Mouse (Mus musculus): ENCODE results near the gene Htt. TPM values are rescaled to one million over a fixed set of nuclear protein-coding genes. Genes with fewer than 3 reads are reported as not detected.

Htt gene
- polyA plus RNA-seq, 1 experiment from 2014 or later: 20.7 TPM

- no peaks in the 10 kb centered on the region for H3K27me3 ChIP-seq (ENCODE audit: control insufficient read depth, insufficient read depth, low read length)
- DNase-seq (peak; percentile 23), ATAC-seq (ENCODE audit: low FRiP score, low TSS enrichment) (no peak)
- no peak overlapping the region for H3K4me3 ChIP-seq (replicated peaks; ENCODE audit: low read depth, low read length)
- H3K4me1 ChIP-seq (ENCODE audit: control insufficient read depth, insufficient read depth, low read length): peaks cover 11% of the 10 kb centered on the region
- peak overlapping the region; percentile 49; the same call in 1 of the 2 replicates for H3K27ac ChIP-seq (replicated peaks; ENCODE audit: low read depth, low read length)
- no peaks in the 10 kb centered on the region for H3K36me3 ChIP-seq (ENCODE audit: control insufficient read depth, insufficient read depth, low read length)
- H3K9ac ChIP-seq (replicated peaks; ENCODE audit: low read length): no peak overlapping the region
- no peak overlapping the region for H3K4me2 ChIP-seq (ENCODE audit: low read length)
- 59% methylated on average over 11 of the region's 11 CpGs for WGBS
- no peaks in the 10 kb centered on the region for H3K9me3 ChIP-seq (ENCODE audit: control insufficient read depth, low read length)
Observed at GRCm38 (mm10) chr5:34931516-34932457, 170.2 kb downstream of the Htt start.

DNA sequence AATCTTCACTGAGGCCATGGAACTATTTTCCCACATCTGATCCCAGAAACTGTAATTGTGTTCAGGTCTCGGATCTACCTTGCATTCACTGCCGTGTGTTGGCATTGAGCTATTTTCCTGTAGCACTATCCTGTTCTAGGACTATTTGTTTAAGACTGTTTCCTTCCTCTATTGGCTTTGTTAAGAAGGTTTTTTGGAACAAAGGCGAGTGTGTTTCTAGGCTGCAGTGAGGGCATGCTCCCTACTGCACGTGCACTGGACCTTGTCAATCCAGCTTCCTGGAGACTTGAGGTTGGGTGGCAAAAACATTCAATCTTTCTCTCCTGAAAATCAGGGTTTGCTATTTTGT is 170.9 kb downstream of the Htt start:
- no peak overlapping the region for H3K4me2 ChIP-seq (ENCODE audit: low read length)
- H3K27ac ChIP-seq (replicated peaks; ENCODE audit: low read depth, low read length): peak overlapping the region; percentile 49; the same call in 1 of the 2 replicates
- ATAC-seq (ENCODE audit: low FRiP score, low TSS enrichment) (no peak), DNase-seq (no peak)
- no peaks in the 10 kb centered on the region for H3K36me3 ChIP-seq (ENCODE audit: control insufficient read depth, insufficient read depth, low read length)
- H3K9ac ChIP-seq (replicated peaks; ENCODE audit: low read length): no peak overlapping the region
- H3K27me3 ChIP-seq (ENCODE audit: control insufficient read depth, insufficient read depth, low read length): no peaks in the 10 kb centered on the region
- no peaks in the 10 kb centered on the region for H3K9me3 ChIP-seq (ENCODE audit: control insufficient read depth, low read length)
- no peak overlapping the region for H3K4me3 ChIP-seq (replicated peaks; ENCODE audit: low read depth, low read length)
- 21% methylated on average over 4 of the region's 4 CpGs for WGBS
- peaks cover 11% of the 10 kb centered on the region for H3K4me1 ChIP-seq (ENCODE audit: control insufficient read depth, insufficient read depth, low read length)

- Histone ChIP-seq H3K4me2 (ENCODE audit: low read length) (no peak overlapping the region), H3K4me1 (ENCODE audit: control insufficient read depth, insufficient read depth, low read length) (peaks cover 11% of the 10 kb centered on the region), H3K4me3 (replicated peaks; ENCODE audit: low read depth, low read length) (no peak overlapping the region), H3K27ac (replicated peaks; ENCODE audit: low read depth, low read length) (no peak overlapping the region), H3K9me3 (ENCODE audit: control insufficient read depth, low read length) (no peaks in the 10 kb centered on the region), H3K9ac (replicated peaks; ENCODE audit: low read length) (no peak overlapping the region), H3K36me3 (ENCODE audit: control insufficient read depth, insufficient read depth, low read length) (no peaks in the 10 kb centered on the region), H3K27me3 (ENCODE audit: control insufficient read depth, insufficient read depth, low read length) (no peaks in the 10 kb centered on the region)
- DNase-seq: no peak
- 89% methylated on average over 1 of the region's 1 CpGs for WGBS
- ATAC-seq (ENCODE audit: low FRiP score, low TSS enrichment): no peak
Observed at GRCm38 (mm10) chr5:34933461-34933860, 171.9 kb downstream of the Htt start.

DNA sequence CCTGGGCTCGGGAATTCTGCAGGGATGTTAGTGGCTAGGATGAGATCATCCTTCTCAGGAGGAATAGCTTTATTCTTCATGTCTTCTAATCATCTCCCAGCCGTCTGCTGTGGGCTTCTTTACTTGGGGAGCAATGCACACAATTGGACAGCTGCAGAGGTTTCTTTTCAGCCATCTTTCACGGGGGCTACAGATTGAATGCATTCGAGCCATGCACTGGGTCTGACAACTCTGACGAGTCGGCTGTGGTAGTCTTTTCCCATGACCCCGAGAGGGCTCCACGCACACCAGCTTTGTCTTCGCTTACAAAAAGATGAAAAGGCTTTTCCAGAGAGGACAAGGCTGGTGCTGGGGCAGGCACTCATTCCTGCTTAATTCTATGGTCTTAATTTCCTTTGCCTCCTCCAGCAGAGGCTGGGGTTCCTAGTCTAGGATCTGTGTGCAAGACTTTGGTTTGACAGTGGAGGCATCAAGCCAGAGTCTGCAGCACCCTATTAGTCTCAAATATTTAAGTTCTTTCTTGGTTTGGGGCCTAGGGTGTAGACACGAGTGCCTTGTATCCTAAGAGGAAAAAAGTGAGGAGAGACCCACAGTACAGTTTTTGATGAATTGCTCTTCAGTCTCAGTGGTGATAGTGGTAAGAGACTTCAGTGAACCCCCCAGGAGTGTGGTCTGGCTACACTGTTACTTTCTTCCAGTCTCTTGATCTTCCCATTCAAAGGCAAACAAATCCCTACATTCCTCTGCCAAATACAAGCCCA is 180.3 kb downstream of the Htt start:
- peaks cover 8% of the 10 kb centered on the region; the same call in 1 of the 2 replicates for H3K4me1 ChIP-seq (ENCODE audit: control insufficient read depth, insufficient read depth, low read length)
- no peak overlapping the region for H3K9ac ChIP-seq (replicated peaks; ENCODE audit: low read length)
- no peaks in the 10 kb centered on the region for H3K36me3 ChIP-seq (ENCODE audit: control insufficient read depth, insufficient read depth, low read length)
- H3K9me3 ChIP-seq (ENCODE audit: control insufficient read depth, low read length): no peaks in the 10 kb centered on the region
- H3K4me2 ChIP-seq (ENCODE audit: low read length): no peak overlapping the region
- ATAC-seq (ENCODE audit: low FRiP score, low TSS enrichment) (no peak), DNase-seq (peak; percentile 63)
- H3K27me3 ChIP-seq (ENCODE audit: control insufficient read depth, insufficient read depth, low read length): no peaks in the 10 kb centered on the region
- H3K4me3 ChIP-seq (replicated peaks; ENCODE audit: low read depth, low read length): no peak overlapping the region
- WGBS: 7% methylated on average over 10 of the region's 10 CpGs
- peak overlapping the region; percentile 52 for H3K27ac ChIP-seq (replicated peaks; ENCODE audit: low read depth, low read length)

GRCm38 (mm10) chr5:34943428-34943827 is 181.9 kb downstream of the Htt start:
- Histone ChIP-seq H3K4me2 (ENCODE audit: low read length) (no peak overlapping the region), H3K9ac (replicated peaks; ENCODE audit: low read length) (no peak overlapping the region), H3K9me3 (ENCODE audit: control insufficient read depth, low read length) (no peaks in the 10 kb centered on the region), H3K4me3 (replicated peaks; ENCODE audit: low read depth, low read length) (no peak overlapping the region), H3K4me1 (ENCODE audit: control insufficient read depth, insufficient read depth, low read length) (peaks cover 8% of the 10 kb centered on the region; the same call in 1 of the 2 replicates), H3K27me3 (ENCODE audit: control insufficient read depth, insufficient read depth, low read length) (no peaks in the 10 kb centered on the region), H3K36me3 (ENCODE audit: control insufficient read depth, insufficient read depth, low read length) (no peaks in the 10 kb centered on the region), H3K27ac (replicated peaks; ENCODE audit: low read depth, low read length) (no peak overlapping the region)
- WGBS: 92% methylated on average over 3 of the region's 3 CpGs
- ATAC-seq (ENCODE audit: low FRiP score, low TSS enrichment) (no peak), DNase-seq (no peak)

DNA sequence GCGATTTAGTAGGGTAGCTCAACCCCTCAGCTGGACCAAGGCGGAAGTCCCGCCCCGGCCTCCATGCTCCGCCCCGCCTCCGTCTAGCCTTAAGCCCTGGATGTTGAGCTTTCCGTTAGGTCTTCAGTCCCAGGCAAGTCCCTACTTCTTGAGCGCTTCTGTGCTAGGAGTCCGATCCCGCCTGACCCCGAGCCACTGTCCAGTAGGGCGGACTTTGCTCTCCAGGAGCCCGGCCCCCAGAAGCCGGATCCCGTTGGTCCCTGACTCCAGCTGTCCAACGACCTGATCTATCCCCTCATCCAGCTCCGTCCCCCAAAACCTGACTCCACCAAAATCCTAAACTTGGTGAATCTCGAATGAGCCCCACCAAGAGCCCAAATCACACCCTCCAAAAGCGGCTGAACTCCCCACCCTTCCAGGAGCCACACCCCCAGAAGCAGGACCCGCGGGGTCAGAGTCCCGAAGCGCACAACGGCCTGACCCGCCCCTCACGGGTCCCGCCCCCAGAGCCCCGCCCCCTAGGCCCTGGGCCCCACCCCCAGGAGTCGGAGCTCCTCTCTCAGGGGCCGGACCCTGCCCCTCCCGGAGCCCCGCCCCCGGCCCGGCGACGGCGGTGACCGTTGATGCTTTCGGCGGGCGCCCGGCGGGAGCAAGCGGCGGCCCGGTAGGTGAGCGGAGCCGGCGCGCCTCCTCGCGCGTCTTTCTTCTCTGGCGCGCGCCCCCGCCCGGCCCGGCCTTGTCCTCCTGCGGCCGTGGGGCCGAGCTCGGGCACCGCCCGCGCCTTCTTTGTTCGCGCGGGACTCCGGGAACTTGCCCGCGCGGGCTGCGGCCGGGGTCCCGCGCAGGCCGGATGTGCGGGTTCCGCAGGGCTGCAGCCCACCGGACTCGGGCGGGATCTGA is 187.6 kb downstream of the Htt start, which contains the start of gene Rgs12:
TSS of gene Rgs12 (plus strand) at position 585 of the 900 bp plus-strand sequence.
- peak; percentile 90 for DNase-seq
- no peaks in the 10 kb centered on the region for H3K9me3 ChIP-seq (ENCODE audit: control insufficient read depth, low read length)
- H3K27me3 ChIP-seq (ENCODE audit: control insufficient read depth, insufficient read depth, low read length): no peaks in the 10 kb centered on the region
- H3K4me3 ChIP-seq (replicated peaks; ENCODE audit: low read depth, low read length): peak within 1 kb of the TSS; percentile 91
- H3K36me3 ChIP-seq (ENCODE audit: control insufficient read depth, insufficient read depth, low read length): no peaks in the 10 kb centered on the region
- H3K4me2 ChIP-seq (ENCODE audit: low read length): peak within 1 kb of the TSS; percentile 84
- peaks cover 27% of the 10 kb centered on the region for H3K4me1 ChIP-seq (ENCODE audit: control insufficient read depth, insufficient read depth, low read length)
- 1% methylated on average over 84 of the region's 84 CpGs for WGBS
- H3K9ac ChIP-seq (replicated peaks; ENCODE audit: low read length): peak within 1 kb of the TSS; percentile 97
- H3K27ac ChIP-seq (replicated peaks; ENCODE audit: low read depth, low read length): peak within 1 kb of the TSS; percentile 93
- ATAC-seq (ENCODE audit: low FRiP score, low TSS enrichment): peak; percentile 94

GRCm38 (mm10) chr5:34949769-34950211 is 188.2 kb downstream of the Htt start:
- ATAC-seq (ENCODE audit: low FRiP score, low TSS enrichment) (peak; percentile 65), DNase-seq (peak; percentile 59)
- peaks cover 34% of the 10 kb centered on the region for H3K4me1 ChIP-seq (ENCODE audit: control insufficient read depth, insufficient read depth, low read length)
- no peaks in the 10 kb centered on the region for H3K9me3 ChIP-seq (ENCODE audit: control insufficient read depth, low read length)
- under 1% methylated on average over 12 of the region's 12 CpGs for WGBS
- H3K27ac ChIP-seq (replicated peaks; ENCODE audit: low read depth, low read length): peak overlapping the region; percentile 93
- peak overlapping the region; percentile 97 for H3K9ac ChIP-seq (replicated peaks; ENCODE audit: low read length)
- H3K27me3 ChIP-seq (ENCODE audit: control insufficient read depth, insufficient read depth, low read length): no peaks in the 10 kb centered on the region
- peak overlapping the region; percentile 91 for H3K4me3 ChIP-seq (replicated peaks; ENCODE audit: low read depth, low read length)
- no peaks in the 10 kb centered on the region for H3K36me3 ChIP-seq (ENCODE audit: control insufficient read depth, insufficient read depth, low read length)
- H3K4me2 ChIP-seq (ENCODE audit: low read length): peak overlapping the region; percentile 84
